Comparison of ENCODE assay signal across 8 mouse cellular contexts in the genomic region with DNA sequence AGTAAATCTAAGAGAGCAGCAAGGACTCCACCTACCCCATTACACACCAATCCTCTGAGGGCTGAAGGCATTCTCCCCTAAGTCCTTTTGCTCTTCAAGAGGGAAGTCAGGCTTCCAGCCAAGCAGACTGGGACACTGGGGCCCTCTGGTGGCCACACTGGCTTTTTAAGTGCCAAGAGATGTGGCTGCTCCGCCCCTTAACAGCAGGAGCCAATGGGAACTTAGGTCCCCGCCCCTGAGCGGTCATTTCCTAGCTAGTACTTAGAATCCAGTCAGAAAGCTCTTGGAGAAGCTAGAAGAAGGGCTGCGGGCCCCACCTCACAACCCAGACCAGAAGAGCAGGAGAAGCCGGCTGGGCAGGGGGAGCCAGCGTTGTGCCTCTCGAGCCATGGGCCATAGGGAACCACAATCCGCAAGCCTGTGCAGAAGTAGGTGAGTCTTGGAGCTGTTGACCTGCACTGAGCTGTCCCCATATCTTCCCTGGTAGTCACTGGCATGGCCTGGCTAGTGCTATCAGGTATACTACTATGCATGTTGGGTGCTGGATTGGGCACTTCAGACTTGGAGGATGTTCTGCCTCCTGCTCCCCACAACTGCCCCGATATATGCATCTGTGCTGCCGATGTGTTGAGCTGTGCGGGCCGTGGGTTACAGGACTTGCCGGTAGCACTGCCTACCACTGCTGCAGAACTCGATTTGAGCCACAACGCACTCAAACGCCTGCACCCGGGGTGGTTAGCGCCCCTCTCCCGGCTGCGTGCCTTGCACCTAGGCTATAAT. TPM values are rescaled to one million over a fixed set of nuclear protein-coding genes. Genes with fewer than 3 reads are reported as not detected.
DNase-seq lines count a peak whose midpoint lies in the region; ATAC-seq lines count a peak whose summit lies in the region.

A gene (plus strand): TSS at position 275 of the 780 bp plus-strand sequence.

- ATAC-seq in erythroblast, adult 5-6 weeks (replicated peaks; ENCODE audit: low FRiP score, poor library complexity, severe bottlenecking) = peak; percentile 62
- peak; percentile 44 for ATAC-seq in kidney, embryonic 15.5 days (replicated peaks; ENCODE audit: low FRiP score)
- peak; percentile 83 for ATAC-seq in monocyte, adult 5-6 weeks (replicated peaks; ENCODE audit: insufficient number of reproducible peaks, low FRiP score, low TSS enrichment, poor library complexity, severe bottlenecking)

- H3K27me3 ChIP-seq in heart, embryonic 10.5 days (ENCODE audit: insufficient read depth, poor library complexity, severe bottlenecking) = no peaks in the 10 kb centered on the region
- H3K27me3 ChIP-seq in kidney, embryonic 15.5 days = no peaks in the 10 kb centered on the region

- 54% methylated on average over 20 of the region's 20 CpGs for WGBS in heart, embryonic 10.5 days
- WGBS in kidney, embryonic 15.5 days = 55% methylated on average over 20 of the region's 20 CpGs

- H3K9me3 ChIP-seq in heart, embryonic 10.5 days = no peaks in the 10 kb centered on the region
- H3K9me3 ChIP-seq in kidney, embryonic 15.5 days (replicated peaks) = no peaks in the 10 kb centered on the region

- peaks cover 64% of the 10 kb centered on the region for H3K36me3 ChIP-seq in heart, embryonic 10.5 days
- H3K36me3 ChIP-seq in kidney, embryonic 15.5 days = peaks cover 67% of the 10 kb centered on the region

- peak within 1 kb of the TSS; percentile 57 for H3K27ac ChIP-seq in heart, embryonic 10.5 days
- H3K27ac ChIP-seq in kidney, embryonic 15.5 days = peak within 1 kb of the TSS; percentile 62

- DNase-seq in B cell, adult 2 months = peak; percentile 96 to 98
- DNase-seq in brain, adult 2 months (ENCODE audit: low read depth, low spot score) = peak; percentile 98
- DNase-seq in heart, embryonic 10.5 days (ENCODE audit: low spot score) = peak; percentile 97
- peak; percentile 96 for DNase-seq in liver
- DNase-seq in spleen, postnatal 4 days (ENCODE audit: low spot score in 2 of 2) = peak; percentile 97 to 99

- peak within 1 kb of the TSS; percentile 55 for H3K4me2 ChIP-seq in kidney, embryonic 15.5 days

- peak within 1 kb of the TSS; percentile 44 for H3K9ac ChIP-seq in kidney, embryonic 15.5 days

- peaks cover 26% of the 10 kb centered on the region for H3K4me1 ChIP-seq in heart, embryonic 10.5 days
- H3K4me1 ChIP-seq in kidney, embryonic 15.5 days = peaks cover 30% of the 10 kb centered on the region

- H3K4me3 ChIP-seq in heart, embryonic 10.5 days = peak within 1 kb of the TSS; percentile 42
- peak within 1 kb of the TSS; percentile 30 for H3K4me3 ChIP-seq in kidney, embryonic 15.5 days (replicated peaks)

RNA-seq across cellular contexts. Expression of the gene that starts here (rescaled TPM):
- 0.77 TPM in 1 of 2 replicates, not detected in the other for total RNA-seq in erythroblast, adult 5-6 weeks (2015; ENCODE audit: low replicate concordance)
- total RNA-seq in erythroblast, adult 5-6 weeks (2017; ENCODE audit: low replicate concordance) = 2.3 and 2.8 TPM in 2 replicates
- 2.5 and 3.2 TPM in 2 replicates for polyA plus RNA-seq in heart, embryonic 10.5 days (2016; fragmentation: Nextera tagmentation; extraction: Ambion mirVana)
- 2.2 and 2.7 TPM in 2 replicates for polyA plus RNA-seq in kidney, embryonic 15.5 days (2015; fragmentation: Nextera tagmentation; extraction: Ambion mirVana)
- 2.5 to 3.5 TPM in 2 of 3 replicates, not detected in the other for total RNA-seq in monocyte, adult 5-6 weeks (2017)

Comparison
In these comparisons a context has a peak if more than half of its experiments do, and no peak if none do; other contexts are left out.
1. Peak in every context shown above with its lines: DNase-seq, ATAC-seq, H3K4me3 ChIP-seq and H3K27ac ChIP-seq.